Mouse (Mus musculus) retina, postnatal 1 day (tissue): ENCODE measurements around the gene Cul5.
A peak's percentile ranks its signal among the peaks of the same experiment; 100 is the strongest.

Experiments used
- DNase-seq: peaks from one replicate; pipeline ENCODE4 v3.0.0-alpha.2; 2012

Cul5 gene

GRCm38 (mm10) chr9:53669680-53670219 is at the start of gene Cul5:
Gene Cul5, minus strand, starts transcription at chr9:53670014.
- DNase-seq = peak; percentile 53

GRCm38 (mm10) chr9:53705992-53706696 is 36.3 kb upstream of the Cul5 start, which contains the start of gene Rab39:
Gene Rab39, minus strand, starts transcription at chr9:53706232.
- DNase-seq = peak; percentile 94

- DNase-seq = peak; percentile 57
Measured at GRCm38 (mm10) chr9:53705491-53705991, 35.7 kb upstream of the Cul5 start.

DNA sequence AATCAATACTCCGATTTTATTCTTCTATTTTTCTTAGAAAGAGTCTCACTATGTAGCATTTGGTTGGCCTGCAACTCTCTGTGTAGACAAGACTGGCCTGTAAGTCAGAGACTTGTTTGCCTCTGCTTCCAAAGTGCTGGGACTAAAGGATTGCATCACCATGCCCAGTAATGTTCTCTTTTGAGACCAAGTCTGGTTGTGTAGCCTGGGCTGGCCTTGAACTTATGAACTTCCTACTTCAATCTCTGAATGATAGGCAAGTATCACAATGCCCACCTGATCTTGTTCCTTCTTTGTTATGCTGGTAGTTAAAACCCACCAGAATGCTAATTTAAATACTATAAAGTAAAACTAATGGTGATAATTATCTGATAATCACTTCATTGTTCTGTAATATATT is 33.2 kb upstream of the Cul5 start:
- no peak for DNase-seq

- no peak for DNase-seq
Measured at GRCm38 (mm10) chr9:53700496-53700895, 30.7 kb upstream of the Cul5 start.

DNA sequence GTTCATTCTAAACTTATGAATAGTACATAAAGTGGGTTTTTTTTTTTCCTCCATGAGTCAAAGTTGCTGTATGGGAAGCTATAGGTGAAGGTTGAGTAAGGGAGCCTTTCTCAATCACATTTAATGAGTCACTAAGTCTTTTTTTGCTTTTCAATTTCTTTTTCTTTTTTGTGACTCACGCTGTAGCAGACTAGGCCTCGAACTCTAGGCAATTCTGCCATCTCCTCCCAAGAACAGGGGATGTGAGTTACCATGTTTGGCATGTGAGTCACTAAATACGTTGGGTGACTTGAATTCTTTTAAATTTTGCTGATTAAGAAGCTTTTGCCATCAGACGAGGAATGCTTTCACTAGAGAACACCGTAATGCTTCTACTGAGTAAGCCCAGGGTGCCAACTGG is 26.0 kb upstream of the Cul5 start:
- no peak for DNase-seq

- no peak for DNase-seq
Measured at GRCm38 (mm10) chr9:53693718-53694117, 23.9 kb upstream of the Cul5 start.

- DNase-seq = peak; percentile 72
Measured at GRCm38 (mm10) chr9:53691745-53692670, 22.2 kb upstream of the Cul5 start.

DNA sequence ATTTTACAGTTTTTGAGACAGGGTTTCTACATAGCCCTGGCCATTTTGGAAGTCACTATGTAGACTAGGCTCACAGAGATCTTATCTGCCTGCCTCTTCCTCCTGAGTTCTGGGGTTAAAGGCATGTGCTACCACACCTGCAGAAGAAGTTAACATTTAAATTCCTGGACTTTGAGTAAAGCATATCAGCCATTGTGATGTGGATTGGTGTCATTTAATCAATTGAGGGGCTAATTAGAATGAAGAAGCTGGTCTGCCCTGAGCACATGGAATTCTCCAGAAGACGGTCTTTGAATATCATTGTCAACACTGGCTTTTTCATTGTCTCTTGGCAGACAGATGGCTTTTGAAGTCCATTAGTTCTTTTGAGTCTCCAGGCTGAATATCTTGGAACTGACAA is 11.0 kb upstream of the Cul5 start:
- DNase-seq = no peak

DNA sequence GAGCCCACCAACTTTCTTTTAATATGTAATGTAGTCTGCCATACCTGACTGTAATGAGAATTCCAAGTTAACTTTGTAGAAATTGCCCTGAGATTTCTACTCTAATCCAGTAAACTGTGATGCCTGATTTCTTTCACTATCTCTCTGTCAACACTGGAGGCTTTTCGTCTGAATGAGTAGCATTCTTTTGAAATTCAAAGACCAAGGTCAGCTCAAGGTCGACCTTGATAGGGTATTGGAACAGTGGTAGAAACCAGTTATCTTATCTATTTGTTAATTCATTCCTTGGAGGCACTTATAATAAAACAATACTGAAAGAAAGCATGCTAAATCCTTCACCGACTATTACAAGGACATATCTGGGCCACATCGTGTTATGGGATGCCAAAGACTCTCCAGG is 7.1 kb upstream of the Cul5 start:
- no peak for DNase-seq

DNA sequence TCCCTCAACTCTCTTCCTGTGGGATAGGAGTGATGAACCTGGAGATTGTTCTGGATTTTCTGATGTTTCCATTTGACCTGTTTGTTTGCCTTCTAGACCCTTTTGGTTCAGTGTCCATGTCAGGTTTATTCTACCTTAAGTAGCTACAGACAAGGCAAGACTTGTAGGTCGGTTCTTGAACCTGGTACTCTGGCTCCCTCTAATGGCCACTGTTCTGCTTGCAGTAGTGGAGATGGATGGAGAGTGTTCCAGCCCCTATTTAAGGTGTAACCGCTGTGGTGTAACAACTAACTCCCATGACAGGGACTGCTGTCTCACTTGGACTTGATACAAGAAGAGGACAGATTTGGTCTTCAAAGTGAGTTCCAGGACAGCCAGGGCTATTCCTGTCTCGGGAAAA is 3.8 kb upstream of the Cul5 start:
- DNase-seq = peak; percentile 85

DNA sequence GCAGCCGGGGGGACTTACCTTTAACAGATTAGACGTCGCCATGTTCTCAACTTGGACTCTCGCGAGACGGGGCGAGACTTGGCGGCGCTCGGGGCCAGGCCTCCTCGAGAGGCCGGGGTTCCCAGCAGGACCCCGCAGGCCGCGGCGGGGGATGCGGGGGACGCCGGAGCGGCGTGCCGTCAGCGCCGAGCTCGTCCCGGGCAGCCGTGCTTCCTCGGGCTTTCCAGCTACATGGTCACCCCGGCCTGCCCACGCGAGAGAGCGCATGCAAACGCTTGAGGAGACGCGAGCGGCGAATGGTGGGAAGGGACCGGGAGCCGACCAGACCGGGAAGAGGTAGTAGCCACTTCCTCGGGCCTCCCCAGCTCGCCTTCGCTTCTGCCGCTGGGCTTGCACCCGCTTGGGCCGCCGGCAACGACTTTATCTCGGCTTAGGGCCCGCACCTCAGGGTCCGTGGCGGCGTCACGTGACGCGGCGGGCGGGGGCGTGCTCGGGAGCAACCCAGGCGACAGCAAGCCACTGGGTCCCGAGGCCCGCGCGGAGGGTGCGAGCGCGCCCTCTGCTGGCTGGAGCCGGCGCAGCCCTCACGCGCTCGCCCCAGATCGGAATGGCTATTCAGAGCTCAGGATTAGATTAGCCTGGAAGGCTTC is 2.7 kb downstream of the Cul5 start:
- DNase-seq = peak; percentile 96

- DNase-seq = no peak
Measured at GRCm38 (mm10) chr9:53666665-53667019, 3.2 kb downstream of the Cul5 start.

GRCm38 (mm10) chr9:53665428-53665827 is 4.4 kb downstream of the Cul5 start:
- DNase-seq = no peak

GRCm38 (mm10) chr9:53664819-53665218 is 5.0 kb downstream of the Cul5 start:
- no peak for DNase-seq

DNA sequence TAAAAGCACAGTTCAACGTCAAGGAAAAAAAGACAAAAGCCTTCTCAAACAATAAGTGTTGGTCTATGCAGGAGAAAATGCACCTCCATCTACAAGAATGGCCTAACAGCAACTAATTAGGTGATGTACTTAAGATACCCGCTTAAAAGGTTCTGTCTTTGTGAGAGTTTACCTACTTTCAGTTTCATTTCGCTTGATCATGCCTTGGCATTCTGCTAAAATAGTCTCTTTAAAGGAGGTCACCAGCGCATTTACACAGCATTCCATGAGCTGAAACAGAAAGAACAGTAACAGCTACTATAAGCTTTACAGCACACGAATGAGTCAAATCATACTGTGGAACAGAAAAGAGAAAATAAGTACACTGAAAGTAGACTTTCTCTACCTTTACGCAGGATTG is 35.0 kb downstream of the Cul5 start:
- DNase-seq = no peak

- no peak for DNase-seq
Measured at GRCm38 (mm10) chr9:53615246-53615645, 54.6 kb downstream of the Cul5 start.

- no peak for DNase-seq
Measured at GRCm38 (mm10) chr9:53614286-53614685, 55.5 kb downstream of the Cul5 start.

- peak; percentile 94 for DNase-seq
Measured at GRCm38 (mm10) chr9:53609968-53610781, 59.6 kb downstream of the Cul5 start, which contains the start of gene Acat1. Gene Acat1, minus strand, starts transcription at chr9:53610382.

DNA sequence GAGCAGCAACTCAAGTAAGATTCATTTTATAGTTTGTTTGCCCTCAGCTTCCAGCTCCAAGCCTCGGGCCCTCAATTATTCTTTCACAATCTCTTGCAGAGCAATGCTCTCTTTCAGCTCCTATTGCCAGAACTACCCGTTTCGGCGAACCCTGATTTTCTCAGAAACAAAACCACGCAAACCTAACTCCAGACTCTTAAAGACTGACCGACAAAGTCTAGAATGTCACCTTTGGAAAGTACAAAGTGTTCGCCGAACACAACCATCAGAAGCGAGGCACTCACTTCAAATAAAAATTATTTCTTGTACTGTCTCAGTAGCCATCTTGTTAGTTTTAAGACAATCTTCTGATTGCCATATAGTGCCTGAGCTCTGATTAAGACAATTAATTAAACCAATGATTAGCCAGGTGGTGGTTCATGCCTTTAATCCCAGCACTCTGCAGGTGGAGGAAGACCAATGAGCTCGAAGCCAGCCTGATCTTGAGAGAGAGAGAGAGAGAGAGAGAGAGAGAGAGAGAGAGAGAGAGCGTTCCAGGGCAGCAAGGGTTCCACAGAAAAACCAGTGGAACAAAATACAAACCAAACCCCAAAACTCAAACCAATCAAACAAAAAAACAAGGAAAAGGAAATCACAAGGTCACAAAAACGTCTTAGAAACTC is 60.4 kb downstream of the Cul5 start:
- no peak for DNase-seq

GRCm38 (mm10) chr9:53607816-53608215 is 62.0 kb downstream of the Cul5 start:
- no peak for DNase-seq

DNA sequence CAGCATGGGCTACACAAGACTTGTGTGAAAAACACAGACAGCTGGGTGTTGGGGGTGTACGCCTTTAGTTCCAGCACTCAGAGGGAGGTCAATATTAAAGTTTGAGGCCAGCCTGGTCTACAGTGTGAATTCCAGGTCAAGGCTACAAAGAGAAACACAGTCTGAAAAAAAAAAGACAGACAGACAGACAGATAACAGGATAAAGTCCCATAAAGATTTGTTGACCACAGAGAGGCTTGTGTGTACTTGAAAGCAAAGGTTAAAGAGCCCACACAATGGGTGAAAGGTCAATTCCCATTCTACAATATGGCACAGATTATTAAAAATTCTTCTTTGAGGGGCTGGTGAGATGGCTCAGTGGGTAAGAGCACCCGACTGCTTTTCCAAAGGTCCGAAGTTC is 62.6 kb downstream of the Cul5 start:
- DNase-seq = no peak
